Mouse (Mus musculus) frontal cortex, adult (tissue): ENCODE results near the gene Cd207.
A peak's percentile ranks its signal among the peaks of the same experiment; 100 is the strongest.
"Not testable (repeated sequence)": the region's sequence is repeated elsewhere in the genome, so short reads cannot be mapped to it uniquely, and the experiment has no call there.

Experiments used
- ATAC-seq: cut with Nextera tagmentation; 2 replicates; pipeline ENCODE4 v1.9.2; 2017; ENCODE audit warnings: mild to moderate bottlenecking, moderate library complexity, mixed read lengths; ENCODE audit not compliant: low TSS enrichment

Gene Cd207

DNA sequence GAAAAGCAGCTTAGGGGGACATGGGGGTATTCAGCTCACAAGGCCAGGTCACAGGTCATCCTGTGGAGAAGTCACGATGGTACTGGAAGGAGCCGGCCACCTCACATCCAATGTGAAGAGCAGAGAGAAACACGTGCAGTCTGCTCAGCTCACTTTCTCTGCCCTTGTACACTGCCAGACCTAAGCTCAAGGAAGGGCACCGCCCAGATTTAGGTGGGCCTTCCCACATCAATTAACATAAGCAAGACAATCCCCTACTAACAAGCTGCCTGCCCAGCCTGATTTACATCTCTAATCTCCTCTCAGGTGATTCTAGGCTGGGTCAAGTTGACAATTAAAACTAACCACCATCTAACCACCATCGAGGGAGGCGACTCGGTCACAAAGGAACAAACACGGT is 20.3 kb upstream of the Cd207 start:
- no peak for ATAC-seq

GRCm38 (mm10) chr6:83696684-83697083 is 19.0 kb upstream of the Cd207 start:
- no peak for ATAC-seq

- ATAC-seq, result no peak
Measured at GRCm38 (mm10) chr6:83695731-83696130, 18.1 kb upstream of the Cd207 start.

DNA sequence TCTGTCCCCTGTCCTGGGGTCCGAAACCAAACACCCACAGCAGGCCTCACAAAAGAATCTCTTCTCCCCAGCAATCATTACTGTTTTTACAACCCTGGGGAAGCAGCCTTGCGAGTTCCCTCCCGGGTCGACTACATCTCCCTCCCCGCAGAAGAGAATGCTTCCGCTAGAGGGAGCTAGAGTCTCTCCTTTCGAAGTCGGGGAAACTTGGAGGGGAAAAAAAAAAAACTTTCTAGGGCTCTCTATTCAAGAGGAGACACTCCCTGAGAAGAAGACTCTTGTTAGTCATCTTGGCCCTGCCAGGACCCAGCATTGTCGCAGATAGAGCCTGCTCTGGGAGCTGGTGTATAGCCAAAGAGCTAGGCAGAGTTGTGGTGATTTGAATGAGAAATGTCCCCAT is 16.2 kb upstream of the Cd207 start:
- ATAC-seq, result peak; percentile 52; the same call in 1 of the 2 replicates

GRCm38 (mm10) chr6:83692962-83693361 is 15.3 kb upstream of the Cd207 start:
- ATAC-seq, result no peak

- no peak for ATAC-seq
Measured at GRCm38 (mm10) chr6:83690936-83691335, 13.3 kb upstream of the Cd207 start.

DNA sequence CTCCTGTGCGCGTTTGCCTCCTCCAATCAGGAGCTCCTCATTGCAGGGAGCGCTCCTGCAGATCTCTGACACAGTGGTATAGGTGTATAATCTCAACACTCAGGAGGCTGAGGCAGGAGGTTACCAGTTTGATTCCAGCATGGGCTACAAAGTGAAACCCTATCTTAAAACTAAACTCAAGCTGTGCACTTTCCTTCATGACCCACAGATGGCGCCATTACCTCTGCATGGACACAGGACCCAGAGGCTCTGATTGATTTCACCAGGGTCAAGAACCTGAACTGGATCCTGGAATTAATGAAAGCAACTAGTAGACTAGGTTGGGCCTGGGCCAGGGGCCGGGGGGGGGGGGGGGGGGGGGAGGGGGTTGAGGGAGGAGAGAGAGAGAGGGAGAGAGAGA is 12.6 kb upstream of the Cd207 start:
- no peak for ATAC-seq

DNA sequence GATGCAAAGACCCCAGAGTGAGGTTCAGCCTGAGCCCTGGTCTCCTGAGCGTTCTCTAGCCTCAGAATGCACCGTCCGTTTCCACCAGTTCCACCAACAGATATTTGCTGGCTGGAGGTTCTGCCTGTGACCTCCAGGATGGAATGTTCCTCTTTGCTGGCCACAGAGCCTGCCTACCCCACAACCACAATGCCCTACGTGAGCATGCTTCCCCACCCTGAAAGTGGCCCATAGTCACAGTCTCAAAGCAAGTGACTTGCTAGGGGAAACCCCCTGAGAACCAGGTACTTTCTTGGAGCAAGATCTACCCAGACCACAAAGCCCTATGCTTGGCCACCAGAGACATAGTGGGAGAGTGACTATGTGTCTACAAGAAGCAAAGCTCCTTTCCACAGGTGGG is 11.7 kb upstream of the Cd207 start:
- no peak for ATAC-seq

- ATAC-seq, result peak; percentile 85
Measured at GRCm38 (mm10) chr6:83673395-83673794, 4.3 kb downstream of the Cd207 start.

GRCm38 (mm10) chr6:83665009-83665408 is 12.6 kb downstream of the Cd207 start:
- no peak for ATAC-seq

DNA sequence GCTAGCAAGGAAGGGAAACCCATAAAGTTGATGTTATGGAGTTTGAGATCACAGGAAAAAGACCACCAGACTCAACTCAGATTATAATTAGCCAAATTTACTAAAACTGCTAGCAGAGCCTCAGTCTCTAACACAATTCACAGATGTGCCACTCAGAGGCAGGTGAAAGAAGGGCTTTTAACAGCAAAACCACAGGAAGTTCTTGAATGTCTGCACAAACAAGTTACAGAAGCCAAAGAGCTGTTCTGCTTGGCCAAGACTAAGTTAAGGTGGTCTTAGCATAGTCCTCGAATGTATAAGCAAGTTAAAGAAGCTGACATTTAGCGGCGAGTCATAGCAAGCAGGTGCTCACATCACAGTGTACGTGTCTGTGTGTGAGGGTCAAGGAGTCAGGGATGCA is 16.8 kb downstream of the Cd207 start:
- ATAC-seq, result no peak

DNA sequence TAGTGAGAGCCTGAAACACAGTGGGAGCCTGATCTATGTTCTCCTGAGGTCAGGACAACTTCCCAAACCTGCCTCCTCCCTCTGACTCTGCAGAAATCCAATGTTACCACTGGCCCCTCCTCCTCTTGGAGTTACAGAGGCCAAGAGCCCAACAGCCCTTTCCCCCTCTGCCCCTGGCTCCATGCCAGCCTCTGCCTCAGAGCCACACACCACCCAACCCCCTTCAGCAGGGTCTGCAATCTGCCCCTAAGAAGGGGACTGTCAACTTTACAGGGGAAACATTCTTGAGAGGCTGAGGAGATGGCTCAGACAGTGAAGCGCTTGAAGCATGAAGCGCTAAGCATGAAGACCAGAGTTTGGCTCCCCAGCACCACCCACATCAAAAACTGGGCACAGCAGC is 21.6 kb downstream of the Cd207 start, which contains the start of gene Clec4f:
TSS of gene Clec4f (minus strand) at position 101 of the 400 bp plus-strand sequence.
- no peak for ATAC-seq

DNA sequence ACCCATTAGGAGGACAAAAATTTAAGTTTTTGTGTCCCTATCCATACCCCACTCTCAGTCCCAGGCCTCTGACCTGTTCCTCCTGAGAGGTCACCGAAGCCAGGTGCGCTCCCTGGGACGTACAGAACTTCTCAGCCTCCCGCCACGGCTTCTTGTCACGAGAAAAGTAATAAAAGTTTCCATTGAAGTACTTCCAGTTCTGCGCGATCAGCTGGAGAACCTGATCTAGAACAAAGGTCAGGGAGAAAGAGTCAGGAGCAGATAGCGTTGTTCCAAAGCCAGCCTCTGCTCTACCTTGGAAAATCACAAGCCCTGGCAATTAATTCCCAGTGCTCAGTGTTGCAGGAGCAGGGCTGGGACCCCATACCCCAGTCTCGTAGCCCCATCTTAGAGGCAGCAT is 30.9 kb downstream of the Cd207 start:
- no peak for ATAC-seq

GRCm38 (mm10) chr6:83635329-83635728 is 42.3 kb downstream of the Cd207 start:
- no peak for ATAC-seq

- ATAC-seq, result not testable (repeated sequence)
Measured at GRCm38 (mm10) chr6:83634631-83635030, 43.0 kb downstream of the Cd207 start.

GRCm38 (mm10) chr6:83634106-83634505 is 43.6 kb downstream of the Cd207 start:
- not testable (repeated sequence) for ATAC-seq

DNA sequence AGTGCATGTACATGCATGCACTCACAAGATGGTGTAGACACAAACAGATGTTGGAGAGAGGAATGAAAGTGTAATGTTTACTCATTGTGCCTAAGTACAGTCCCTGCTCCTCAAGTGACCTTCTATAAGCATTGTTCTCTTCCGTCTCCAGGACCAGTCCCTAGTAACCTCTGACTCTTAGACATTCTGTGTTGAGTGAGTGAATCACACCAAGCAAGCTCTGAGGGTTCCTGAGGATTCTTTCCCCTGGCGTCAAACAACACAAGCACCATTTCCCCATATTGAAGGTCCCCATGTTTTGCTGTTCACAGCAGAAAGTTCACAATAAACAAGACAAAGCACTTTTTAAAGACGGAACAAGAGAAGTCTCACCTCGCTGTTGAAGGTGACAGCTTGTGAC is 45.8 kb downstream of the Cd207 start:
- no peak for ATAC-seq

DNA sequence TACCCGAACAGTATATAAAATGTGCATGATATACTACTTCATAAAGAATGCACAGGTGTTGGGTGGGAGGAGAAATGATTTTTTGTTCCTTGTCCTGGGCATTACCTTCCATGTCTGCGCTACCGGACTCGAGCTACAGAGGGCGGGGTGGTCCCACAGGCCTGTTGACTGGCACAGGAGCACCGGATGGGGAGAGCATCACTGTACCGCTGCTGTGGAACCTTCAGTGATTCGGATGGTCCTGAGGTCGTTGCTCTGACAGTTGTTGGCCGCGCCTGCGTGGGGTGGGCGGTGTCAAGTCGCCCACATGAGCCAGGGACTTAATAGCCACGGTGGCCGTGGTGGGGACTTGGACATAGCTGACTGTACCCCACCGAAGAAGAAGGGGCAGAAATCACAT is 50.9 kb downstream of the Cd207 start:
- ATAC-seq, result no peak
